Mouse (Mus musculus): ENCODE measurements at regions not wholly inside any gene's neighbourhood (a gene's known extent, or its start where the extent isn't known, plus 50 kb on each side); places are given as distances from the start of the nearest gene placed in this dataset.

DNA sequence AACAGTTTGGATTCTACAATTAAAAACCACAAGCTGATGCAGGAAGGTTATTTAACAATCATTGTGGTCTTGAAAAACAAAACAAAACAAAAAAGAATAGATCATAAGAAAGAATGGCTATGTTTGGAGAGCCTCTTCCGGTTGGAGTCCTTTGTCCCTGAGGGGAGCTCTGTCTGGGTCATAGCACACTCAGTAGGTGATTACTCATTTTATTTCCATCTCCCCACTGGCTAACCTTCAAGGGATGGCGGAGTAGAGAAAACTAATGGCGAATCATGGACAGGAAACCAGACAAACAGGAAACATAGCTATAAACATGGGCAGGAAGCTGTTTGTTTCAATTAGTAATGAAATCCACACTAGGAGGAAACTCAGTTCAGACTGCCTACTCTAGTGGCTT, 545.8 kb upstream of the Tenm3 start:
- H3K36me3 ChIP-seq (ENCODE audit: control insufficient read depth, insufficient read depth), result no peaks in the 10 kb centered on the region
- H3K4me2 ChIP-seq (ENCODE audit: low read depth), result peak overlapping the region; percentile 62
- no peaks in the 10 kb centered on the region for H3K27me3 ChIP-seq (ENCODE audit: control insufficient read depth, insufficient read depth, insufficient read length)
- no peaks in the 10 kb centered on the region for H3K79me2 ChIP-seq (ENCODE audit: control insufficient read depth, insufficient read depth)
- no peak overlapping the region for H3K4me3 ChIP-seq
- no peak for TF ChIP-seq SRF (IDR thresholded peaks at IDR 0.05; ENCODE audit: control insufficient read depth, insufficient read length, low read depth)
- no peak for TF ChIP-seq TCF12 (IDR thresholded peaks at IDR 0.05; ENCODE audit: insufficient read depth, poor library complexity, severe bottlenecking)
- no peak for TF ChIP-seq MAX (IDR thresholded peaks at IDR 0.05; ENCODE audit: low read depth)
- TF ChIP-seq TCF3 (IDR thresholded peaks at IDR 0.05; ENCODE audit: insufficient read length, low read depth), result no peak
- TF ChIP-seq MYOG (IDR thresholded peaks at IDR 0.05; ENCODE audit: control insufficient read depth in 1 of 3, insufficient read depth in 1 of 3, insufficient read length in 2 of 3, low read depth in 2 of 3), result no peak
- TF ChIP-seq POLR2A (IDR thresholded peaks at IDR 0.05; ENCODE audit: insufficient read length, low read depth), result no peak
- TF ChIP-seq REST (IDR thresholded peaks at IDR 0.05; ENCODE audit: insufficient read depth, insufficient read length), result no peak
- TF ChIP-seq USF1 (IDR thresholded peaks at IDR 0.05; ENCODE audit: low read depth), result no peak
- H3ac ChIP-seq (ENCODE audit: control insufficient read depth, insufficient read length), result no peak overlapping the region

GRCm38 (mm10) chr8:49387587-49387986, 543.8 kb upstream of the Tenm3 start:
- no peak for TF ChIP-seq CEBPB (IDR thresholded peaks at IDR 0.05; ENCODE audit: insufficient read depth, poor library complexity, severe bottlenecking)
- TF ChIP-seq MYOD1 (IDR thresholded peaks at IDR 0.05; ENCODE audit: control insufficient read depth in 1 of 3, insufficient read length in 2 of 3, low read depth in 2 of 3), result peak in 2 of 3 experiments; percentile 9 to 41
- Histone ChIP-seq H3ac (ENCODE audit: control insufficient read depth, insufficient read length) (no peak overlapping the region), H3K4me3 (no peak overlapping the region), H3K4me2 (ENCODE audit: low read depth) (peak overlapping the region; percentile 51), H3K27me3 (ENCODE audit: control insufficient read depth, insufficient read depth, insufficient read length) (no peaks in the 10 kb centered on the region), H3K79me2 (ENCODE audit: control insufficient read depth, insufficient read depth) (no peaks in the 10 kb centered on the region), H3K36me3 (ENCODE audit: control insufficient read depth, insufficient read depth) (no peaks in the 10 kb centered on the region)

DNA sequence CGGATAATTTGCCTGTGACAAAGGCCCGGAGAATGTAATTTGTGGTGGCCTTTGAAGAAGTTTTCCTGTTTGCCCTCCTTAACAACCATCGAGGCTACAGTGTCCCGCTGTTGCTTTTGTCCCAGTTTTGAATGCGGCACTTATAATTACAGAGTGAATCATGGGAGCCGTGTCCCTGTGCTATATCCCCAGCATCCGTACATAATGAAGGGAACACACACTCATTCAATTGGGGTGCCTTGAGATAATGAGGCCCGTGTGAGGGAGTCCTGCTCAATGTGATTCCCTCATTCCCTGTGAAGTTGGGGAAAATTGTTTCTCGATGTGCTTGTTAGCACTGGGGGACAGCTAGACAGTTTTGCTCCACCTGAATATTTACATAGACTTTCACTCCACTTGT, 528.9 kb upstream of the Tenm3 start:
- Histone ChIP-seq H3K36me3 (ENCODE audit: control insufficient read depth, insufficient read depth) (no peaks in the 10 kb centered on the region), H3K4me2 (ENCODE audit: low read depth) (no peak overlapping the region), H3K79me2 (ENCODE audit: control insufficient read depth, insufficient read depth) (no peaks in the 10 kb centered on the region), H3ac (ENCODE audit: control insufficient read depth, insufficient read length) (no peak overlapping the region), H3K27me3 (ENCODE audit: control insufficient read depth, insufficient read depth, insufficient read length) (no peaks in the 10 kb centered on the region), H3K4me3 (no peak overlapping the region)
- TF ChIP-seq TCF3 (IDR thresholded peaks at IDR 0.05; ENCODE audit: insufficient read length, low read depth) (no peak), TCF12 (IDR thresholded peaks at IDR 0.05; ENCODE audit: insufficient read depth, poor library complexity, severe bottlenecking) (no peak), USF1 (IDR thresholded peaks at IDR 0.05; ENCODE audit: low read depth) (no peak), MYOD1 (IDR thresholded peaks at IDR 0.05; ENCODE audit: control insufficient read depth in 1 of 3, insufficient read length in 2 of 3, low read depth in 2 of 3) (no peak), POLR2A (IDR thresholded peaks at IDR 0.05; ENCODE audit: insufficient read length, low read depth) (no peak)

DNA sequence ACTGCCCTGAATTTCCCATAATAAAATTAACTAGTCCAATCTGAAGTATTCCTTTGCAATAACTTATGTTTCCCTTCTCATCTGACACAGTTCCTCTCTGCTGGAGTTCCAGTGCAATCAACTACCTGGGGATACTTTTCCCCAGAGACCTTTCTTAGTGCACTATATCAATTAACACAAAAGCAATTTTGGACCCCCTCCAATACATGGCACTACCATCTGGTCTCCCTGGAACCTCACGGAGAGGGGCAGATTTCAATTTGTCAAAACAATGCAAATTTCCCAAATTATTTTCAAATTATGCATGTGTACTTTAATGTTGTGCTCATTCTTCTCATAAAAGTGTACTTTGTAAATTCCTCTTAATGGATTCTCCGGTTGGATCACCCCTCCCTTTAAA, 518.9 kb upstream of the Tenm3 start:
- H3ac ChIP-seq (ENCODE audit: control insufficient read depth, insufficient read length), result no peak overlapping the region
- no peaks in the 10 kb centered on the region for H3K27me3 ChIP-seq (ENCODE audit: control insufficient read depth, insufficient read depth, insufficient read length)
- H3K4me2 ChIP-seq (ENCODE audit: low read depth), result no peak overlapping the region
- no peak overlapping the region for H3K4me3 ChIP-seq
- TF ChIP-seq CEBPB (IDR thresholded peaks at IDR 0.05; ENCODE audit: insufficient read depth, poor library complexity, severe bottlenecking) (no peak), POLR2AphosphoS2 (IDR thresholded peaks at IDR 0.05; ENCODE audit: insufficient read length, low read depth) (no peak), MYOG (IDR thresholded peaks at IDR 0.05; ENCODE audit: control insufficient read depth in 1 of 3, insufficient read depth in 1 of 3, insufficient read length in 2 of 3, low read depth in 2 of 3) (no peak), E2F4 (IDR thresholded peaks at IDR 0.05; ENCODE audit: insufficient read depth) (no peak), TCF3 (IDR thresholded peaks at IDR 0.05; ENCODE audit: insufficient read length, low read depth) (no peak), USF1 (IDR thresholded peaks at IDR 0.05; ENCODE audit: low read depth) (no peak), TCF12 (IDR thresholded peaks at IDR 0.05; ENCODE audit: insufficient read depth, poor library complexity, severe bottlenecking) (no peak)
- no peaks in the 10 kb centered on the region for H3K36me3 ChIP-seq (ENCODE audit: control insufficient read depth, insufficient read depth)
- H3K79me2 ChIP-seq (ENCODE audit: control insufficient read depth, insufficient read depth), result no peaks in the 10 kb centered on the region

GRCm38 (mm10) chr8:49361443-49361842, 517.7 kb upstream of the Tenm3 start:
- TF ChIP-seq SRF (IDR thresholded peaks at IDR 0.05; ENCODE audit: control insufficient read depth, insufficient read length, low read depth), result no peak
- no peak for TF ChIP-seq REST (IDR thresholded peaks at IDR 0.05; ENCODE audit: insufficient read depth, insufficient read length)
- no peak for TF ChIP-seq E2F4 (IDR thresholded peaks at IDR 0.05; ENCODE audit: insufficient read depth)
- no peak for TF ChIP-seq TCF3 (IDR thresholded peaks at IDR 0.05; ENCODE audit: insufficient read length, low read depth)
- no peak for TF ChIP-seq MYOD1 (IDR thresholded peaks at IDR 0.05; ENCODE audit: control insufficient read depth in 1 of 3, insufficient read length in 2 of 3, low read depth in 2 of 3)
- TF ChIP-seq POLR2A (IDR thresholded peaks at IDR 0.05; ENCODE audit: insufficient read length, low read depth), result no peak
- no peak for TF ChIP-seq CEBPB (IDR thresholded peaks at IDR 0.05; ENCODE audit: insufficient read depth, poor library complexity, severe bottlenecking)
- H3K36me3 ChIP-seq (ENCODE audit: control insufficient read depth, insufficient read depth), result no peaks in the 10 kb centered on the region
- H3K79me2 ChIP-seq (ENCODE audit: control insufficient read depth, insufficient read depth), result no peaks in the 10 kb centered on the region
- H3K27me3 ChIP-seq (ENCODE audit: control insufficient read depth, insufficient read depth, insufficient read length), result no peaks in the 10 kb centered on the region
- no peak overlapping the region for H3ac ChIP-seq (ENCODE audit: control insufficient read depth, insufficient read length)
- no peak overlapping the region for H3K4me3 ChIP-seq
- H3K4me2 ChIP-seq (ENCODE audit: low read depth), result no peak overlapping the region

- Histone ChIP-seq H3ac (ENCODE audit: control insufficient read depth, insufficient read length) (no peak overlapping the region), H3K4me3 (no peak overlapping the region), H3K27me3 (ENCODE audit: control insufficient read depth, insufficient read depth, insufficient read length) (no peaks in the 10 kb centered on the region), H3K36me3 (ENCODE audit: control insufficient read depth, insufficient read depth) (no peaks in the 10 kb centered on the region), H3K4me2 (ENCODE audit: low read depth) (no peak overlapping the region), H3K79me2 (ENCODE audit: control insufficient read depth, insufficient read depth) (no peaks in the 10 kb centered on the region)
- TF ChIP-seq CEBPB (IDR thresholded peaks at IDR 0.05; ENCODE audit: insufficient read depth, poor library complexity, severe bottlenecking) (no peak), MYOG (IDR thresholded peaks at IDR 0.05; ENCODE audit: control insufficient read depth in 1 of 3, insufficient read depth in 1 of 3, insufficient read length in 2 of 3, low read depth in 2 of 3) (no peak), MYOD1 (IDR thresholded peaks at IDR 0.05; ENCODE audit: control insufficient read depth in 1 of 3, insufficient read length in 2 of 3, low read depth in 2 of 3) (no peak), REST (IDR thresholded peaks at IDR 0.05; ENCODE audit: insufficient read depth, insufficient read length) (no peak), POLR2A (IDR thresholded peaks at IDR 0.05; ENCODE audit: insufficient read length, low read depth) (no peak), SRF (IDR thresholded peaks at IDR 0.05; ENCODE audit: control insufficient read depth, insufficient read length, low read depth) (no peak), E2F4 (IDR thresholded peaks at IDR 0.05; ENCODE audit: insufficient read depth) (no peak), TCF12 (IDR thresholded peaks at IDR 0.05; ENCODE audit: insufficient read depth, poor library complexity, severe bottlenecking) (no peak), POLR2AphosphoS2 (IDR thresholded peaks at IDR 0.05; ENCODE audit: insufficient read length, low read depth) (no peak), TCF3 (IDR thresholded peaks at IDR 0.05; ENCODE audit: insufficient read length, low read depth) (no peak), MAX (IDR thresholded peaks at IDR 0.05; ENCODE audit: low read depth) (no peak), USF1 (IDR thresholded peaks at IDR 0.05; ENCODE audit: low read depth) (no peak)
Observed at GRCm38 (mm10) chr8:49360121-49360520, 516.4 kb upstream of the Tenm3 start.

All from myocyte (in vitro differentiated cells).